Mouse (Mus musculus): ENCODE measurements around the gene Gm10392.
A peak's percentile ranks its signal among the peaks of the same experiment; 100 is the strongest.

- peak; percentile 95 for TF ChIP-seq CTCF (IDR thresholded peaks at IDR 0.05; ENCODE audit: low read depth)
- no peak for TF ChIP-seq EP300 (IDR thresholded peaks at IDR 0.05; ENCODE audit: low read depth)
Measured at GRCm38 (mm10) chr11:77508068-77509021, 10.7 kb downstream of the Gm10392 start.
